Mouse (Mus musculus): Measurements from ENCODE around the gene Ccnd1. TPM values are rescaled to one million over a fixed set of nuclear protein-coding genes. Genes with fewer than 3 reads are reported as not detected.

Ccnd1 gene
- 105 and 160 TPM in 2 replicates for polyA plus RNA-seq (2015; fragmentation: Nextera tagmentation; extraction: Ambion mirVana)

DNA sequence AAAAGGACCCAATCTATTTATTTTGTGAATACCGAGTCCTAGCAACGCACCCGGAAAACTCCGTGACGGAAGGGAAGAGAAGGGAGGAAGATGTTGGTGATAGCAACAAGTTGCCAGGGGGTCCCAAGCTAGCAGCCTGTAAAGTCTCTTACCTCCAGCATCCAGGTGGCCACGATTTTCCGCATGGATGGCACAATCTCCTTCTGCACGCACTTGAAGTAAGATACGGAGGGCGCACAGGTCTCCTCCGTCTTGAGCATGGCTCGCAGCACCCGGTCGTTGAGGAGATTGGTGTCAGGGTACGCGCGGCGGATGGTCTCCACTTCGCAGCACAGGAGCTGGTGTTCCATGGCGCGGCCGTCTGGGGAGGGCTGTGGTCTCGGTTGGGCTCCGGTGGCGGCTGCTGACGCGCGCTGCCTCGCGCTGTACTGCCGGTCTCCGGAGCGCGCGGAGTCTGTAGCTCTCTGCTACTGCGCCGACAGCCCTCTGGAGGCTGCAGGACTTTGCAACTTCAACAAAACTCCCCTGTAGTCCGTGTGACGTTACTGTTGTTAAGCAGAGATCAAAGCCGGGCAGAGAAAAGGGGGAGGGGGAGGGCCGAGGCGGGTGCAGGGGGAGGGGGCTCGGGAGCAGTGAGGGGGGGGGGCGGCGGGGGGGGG lies at the start of gene Ccnd1:
TSS of gene Ccnd1 (minus strand) at position 582 of the 659 bp plus-strand sequence.

DNA sequence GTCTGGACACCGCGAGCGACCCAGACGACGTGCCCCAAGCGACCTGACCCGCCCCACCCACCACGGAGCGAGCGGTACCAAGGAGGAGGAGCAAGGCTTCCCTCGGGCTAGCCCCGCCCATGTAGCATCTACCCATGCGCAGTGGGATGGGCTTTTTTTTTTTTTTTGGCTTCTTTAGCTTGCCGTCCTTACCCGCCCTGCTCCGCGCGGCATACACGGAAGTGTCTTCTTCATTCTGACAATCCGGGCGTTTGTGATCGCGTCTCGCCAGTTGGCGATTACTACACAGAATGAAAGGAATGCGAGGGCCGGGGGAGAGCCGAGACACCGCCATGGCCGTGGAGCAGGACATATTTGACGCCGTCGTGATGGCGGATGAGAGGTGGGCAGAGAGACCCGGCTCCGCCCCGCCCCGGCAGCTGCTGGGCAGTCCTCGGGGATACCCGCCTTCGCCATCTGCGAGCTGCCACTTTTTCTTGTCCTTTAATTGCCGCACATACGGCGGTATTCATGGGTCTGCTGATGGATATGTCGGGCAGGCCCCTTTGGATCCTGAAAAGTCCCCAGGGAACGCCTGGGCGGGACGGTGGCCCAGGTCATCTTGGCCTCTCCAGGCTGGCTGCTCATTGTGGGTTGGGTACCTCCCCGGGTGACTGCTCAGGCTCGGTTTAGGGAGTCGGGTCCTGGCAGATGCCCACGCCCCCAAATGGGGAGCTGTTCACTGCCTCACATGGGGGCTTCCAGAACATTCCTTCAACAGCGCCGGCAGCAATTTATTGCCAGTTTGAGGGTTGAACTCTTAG lies 24.6 kb downstream of the Ccnd1 start, which contains the start of gene LTO1:
TSS of gene LTO1 (plus strand) at position 153 of the 803 bp plus-strand sequence.

DNA sequence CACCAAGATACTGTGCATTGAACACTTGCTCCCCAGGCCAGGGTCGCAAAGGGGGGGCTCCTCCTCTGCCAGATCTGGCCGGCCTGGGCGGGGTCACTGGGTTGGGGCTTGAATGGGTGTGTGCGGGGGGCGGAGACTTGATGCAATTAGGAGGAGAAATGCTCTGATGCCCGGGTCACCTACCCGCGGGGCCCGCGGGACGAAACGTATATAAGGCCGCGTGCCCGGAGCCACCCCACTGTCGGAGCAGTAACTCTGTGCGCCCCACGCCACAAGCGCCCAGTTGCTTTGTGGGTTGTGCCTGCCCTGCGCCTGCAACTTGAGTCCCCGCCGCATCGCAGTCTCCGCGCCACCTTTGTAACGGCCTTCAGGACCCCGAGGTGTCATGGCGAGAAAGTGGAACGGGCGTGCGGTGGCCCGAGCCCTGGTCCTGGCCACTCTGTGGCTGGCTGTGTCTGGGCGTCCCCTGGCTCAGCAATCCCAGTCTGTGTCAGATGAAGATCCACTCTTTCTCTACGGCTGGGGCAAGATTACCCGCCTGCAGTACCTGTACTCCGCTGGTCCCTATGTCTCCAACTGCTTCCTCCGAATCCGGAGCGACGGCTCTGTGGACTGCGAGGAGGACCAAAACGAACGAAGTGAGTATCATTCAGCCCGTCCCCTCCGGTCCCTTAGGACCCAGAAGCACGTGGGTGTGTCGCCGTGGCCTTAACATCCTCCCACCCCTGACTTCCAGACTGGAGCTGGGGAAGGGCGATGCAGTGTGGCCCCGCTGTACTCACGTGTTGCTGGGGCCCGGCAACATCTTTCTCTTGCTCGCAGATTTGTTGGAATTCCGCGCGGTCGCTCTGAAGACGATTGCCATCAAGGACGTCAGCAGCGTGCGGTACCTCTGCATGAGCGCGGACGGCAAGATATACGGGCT lies 43.2 kb downstream of the Ccnd1 start, which contains the start of gene Fgf15:
TSS of gene Fgf15 (plus strand) at position 238 of the 925 bp plus-strand sequence.

Other genes with a start within 250 kb of the Ccnd1 start
- 18.7 and 28.7 TPM in 2 replicates for gene Ano1, start 188.0 kb downstream of the Ccnd1 start, polyA plus RNA-seq (2015; fragmentation: Nextera tagmentation; extraction: Ambion mirVana)
- 0.30 and 0.68 TPM in 2 replicates for gene Fgf3, start 101.8 kb downstream of the Ccnd1 start, polyA plus RNA-seq (2015; fragmentation: Nextera tagmentation; extraction: Ambion mirVana)
- not detected in 2 replicates for gene Fgf4, start 92.6 kb downstream of the Ccnd1 start, polyA plus RNA-seq (2015; fragmentation: Nextera tagmentation; extraction: Ambion mirVana)
- gene Fgf15, start 43.4 kb downstream of the Ccnd1 start, polyA plus RNA-seq (2015; fragmentation: Nextera tagmentation; extraction: Ambion mirVana) = 0.63 and 1.1 TPM in 2 replicates
- 19.7 and 20.0 TPM in 2 replicates for gene LTO1, start 24.8 kb downstream of the Ccnd1 start, polyA plus RNA-seq (2015; fragmentation: Nextera tagmentation; extraction: Ambion mirVana)